8 mouse cellular contexts compared by ENCODE assay signal in genomic region chr16:90143416-90143759, GRCm38 (mm10). TPM values are rescaled to one million over a fixed set of nuclear protein-coding genes. Genes with fewer than 3 reads are reported as not detected.
DNase-seq lines count a peak whose midpoint lies in the region; ATAC-seq and TF ChIP-seq lines count a peak whose summit lies in the region.

No protein-coding gene starts in this region.

- WGBS in heart, embryonic 12.5 days, result under 1% methylated on average over 21 of the region's 21 CpGs
- WGBS in forebrain, embryonic 15.5 days, result under 1% methylated on average over 21 of the region's 21 CpGs
- WGBS in liver, postnatal 0 days (ENCODE audit: insufficient replicate concordance), result 0% methylated on average over 21 of the region's 21 CpGs

- H3K4me3 ChIP-seq in heart, embryonic 12.5 days, result peak overlapping the region; percentile 66
- H3K4me3 ChIP-seq in ES-Bruce4 (ENCODE audit: low read depth, low read length), result peak overlapping the region; percentile 75
- H3K4me3 ChIP-seq in forebrain, embryonic 15.5 days, result peak overlapping the region; percentile 67
- H3K4me3 ChIP-seq in liver, postnatal 0 days (ENCODE audit: low read depth, low read length), result peak overlapping the region; percentile 58

- peak overlapping the region; percentile 75 for H3K9ac ChIP-seq in heart, embryonic 12.5 days
- H3K9ac ChIP-seq in ES-Bruce4 (ENCODE audit: low read depth, poor library complexity, severe bottlenecking), result peak overlapping the region; percentile 57
- peak overlapping the region; percentile 90 for H3K9ac ChIP-seq in forebrain, embryonic 15.5 days (replicated peaks)
- H3K9ac ChIP-seq in liver, postnatal 0 days (replicated peaks), result peak overlapping the region; percentile 12

- TF ChIP-seq CTCF in ES-Bruce4 (IDR thresholded peaks at IDR 0.05; ENCODE audit: low read depth, low read length), result no peak
- no peak for TF ChIP-seq CTCF in liver, postnatal 0 days (IDR thresholded peaks at IDR 0.05; ENCODE audit: low read depth)

- peak overlapping the region; percentile 70 for H3K27ac ChIP-seq in heart, embryonic 12.5 days (ENCODE audit: poor library complexity, severe bottlenecking)
- no peak overlapping the region for H3K27ac ChIP-seq in ES-Bruce4 (ENCODE audit: insufficient read depth, low read length)
- H3K27ac ChIP-seq in forebrain, embryonic 15.5 days (replicated peaks), result peak overlapping the region; percentile 94
- H3K27ac ChIP-seq in liver, postnatal 0 days (ENCODE audit: low read depth), result no peak overlapping the region

- peak overlapping the region; percentile 99 for H3K4me2 ChIP-seq in heart, embryonic 12.5 days
- H3K4me2 ChIP-seq in forebrain, embryonic 15.5 days (replicated peaks), result peak overlapping the region; percentile 81
- H3K4me2 ChIP-seq in liver, postnatal 0 days (ENCODE audit: low read depth, low read length), result peak overlapping the region; percentile 96

- H3K27me3 ChIP-seq in heart, embryonic 12.5 days (replicated peaks), result no peaks in the 10 kb centered on the region
- no peaks in the 10 kb centered on the region for H3K27me3 ChIP-seq in ES-Bruce4 (ENCODE audit: control insufficient read depth, insufficient read depth, low read length, poor library complexity, severe bottlenecking)
- H3K27me3 ChIP-seq in forebrain, embryonic 15.5 days, result no peaks in the 10 kb centered on the region
- peaks cover 7% of the 10 kb centered on the region; the same call in 1 of the 2 replicates for H3K27me3 ChIP-seq in liver, postnatal 0 days (ENCODE audit: insufficient read depth, low read length)

- no peaks in the 10 kb centered on the region for H3K9me3 ChIP-seq in heart, embryonic 12.5 days (replicated peaks)
- H3K9me3 ChIP-seq in ES-Bruce4 (replicated peaks; ENCODE audit: control insufficient read depth, insufficient read depth, low read length, poor library complexity, severe bottlenecking), result no peaks in the 10 kb centered on the region
- H3K9me3 ChIP-seq in forebrain, embryonic 15.5 days, result no peaks in the 10 kb centered on the region
- no peaks in the 10 kb centered on the region for H3K9me3 ChIP-seq in liver, postnatal 0 days (ENCODE audit: low read length)

- intact Hi-C loops in heart, postnatal 36 days (cut with DNase I), result loop anchor here (2.0 kb wide), 1 partner anchor 71 kb away; no protein-coding TSS in a partner anchor
- intact Hi-C loops in left cerebral cortex, postnatal 14 days (cut with DNase I), result no loop called here

- TF ChIP-seq EP300 in ES-Bruce4 (IDR thresholded peaks at IDR 0.05; ENCODE audit: insufficient read depth, low read depth, low read length), result no peak
- no peak for TF ChIP-seq EP300 in liver, postnatal 0 days (IDR thresholded peaks at IDR 0.05; ENCODE audit: low read depth)

- no peaks in the 10 kb centered on the region for H3K36me3 ChIP-seq in heart, embryonic 12.5 days
- no peaks in the 10 kb centered on the region for H3K36me3 ChIP-seq in ES-Bruce4 (ENCODE audit: control insufficient read depth, insufficient read depth, low read length, poor library complexity, severe bottlenecking)
- no peaks in the 10 kb centered on the region for H3K36me3 ChIP-seq in forebrain, embryonic 15.5 days
- no peaks in the 10 kb centered on the region for H3K36me3 ChIP-seq in liver, postnatal 0 days (replicated peaks; ENCODE audit: insufficient read depth, low read length)

- no peak for DNase-seq in heart, postnatal 36 days
- no peak for DNase-seq in liver, postnatal 0 days
- DNase-seq in frontal cortex, postnatal 36 days (ENCODE audit: low spot score in 2 of 2), result no peak
- DNase-seq in left cerebral cortex, adult 18-20 months (ENCODE audit: low spot score in 2 of 2), result no peak
- no peak for DNase-seq in left cerebral cortex, postnatal 14 days (ENCODE audit: low spot score in 2 of 2)

- no peak for ATAC-seq in heart, embryonic 12.5 days (ENCODE audit: insufficient number of reproducible peaks, low FRiP score)
- ATAC-seq in forebrain, embryonic 15.5 days (replicated peaks), result peak; percentile 66; the same call in 1 of the 2 replicates
- ATAC-seq in liver, postnatal 0 days, result peak; percentile 17

- no peak for TF ChIP-seq POLR2A in ES-Bruce4 (IDR thresholded peaks at IDR 0.05; ENCODE audit: insufficient read depth, low read length)

- peaks cover 26% of the 10 kb centered on the region for H3K4me1 ChIP-seq in heart, embryonic 12.5 days (replicated peaks)
- H3K4me1 ChIP-seq in ES-Bruce4 (ENCODE audit: control insufficient read depth, insufficient read depth, low read length), result peaks cover 2% of the 10 kb centered on the region
- H3K4me1 ChIP-seq in forebrain, embryonic 15.5 days, result peaks cover 24% of the 10 kb centered on the region
- peaks cover 26% of the 10 kb centered on the region for H3K4me1 ChIP-seq in liver, postnatal 0 days (ENCODE audit: insufficient read depth)

RNA-seq across cellular contexts. Expression of gene Tiam1, which starts 0.2 kb away (rescaled TPM):
- 15.4 and 16.9 TPM in 2 replicates for polyA plus RNA-seq in heart, embryonic 12.5 days (2016; fragmentation: Nextera tagmentation; extraction: Ambion mirVana)
- total RNA-seq in heart, postnatal 36 days (2021), result 1 to 10 TPM; 4.8 to 6.1 TPM
- 22.4 and 24.4 TPM in 2 replicates for polyA plus RNA-seq in ES-Bruce4 (2011; ENCODE audit: insufficient read depth, insufficient read length, low read depth, missing spikeins)
- 33.8 and 35.1 TPM in 2 replicates for polyA plus RNA-seq in forebrain, embryonic 15.5 days (2015; fragmentation: Nextera tagmentation; extraction: Ambion mirVana)
- polyA plus RNA-seq in liver, postnatal 0 days (2015; fragmentation: Nextera tagmentation; extraction: Ambion mirVana), result 3.2 TPM in 2 replicates
- total RNA-seq in left cerebral cortex, adult 18-20 months (2021), result 100 to 1,000 TPM; 113 to 114 TPM
- total RNA-seq in left cerebral cortex, postnatal 14 days (2021), result 100 to 1,000 TPM in 1 of 2 experiments, 10 to 100 TPM in 1; 88.5 to 101 TPM

Comparison
In these comparisons a context has a peak if more than half of its experiments do, and no peak if none do; other contexts are left out.
1. H3K27ac ChIP-seq: peak in heart, embryonic 12.5 days (single experiment) and forebrain, embryonic 15.5 days (single experiment); none in ES-Bruce4 (single experiment) and liver, postnatal 0 days (single experiment).
2. H3K9ac ChIP-seq: peak in every context shown above with its lines; median percentile 90 in forebrain, embryonic 15.5 days; 75 in heart, embryonic 12.5 days; 57 in ES-Bruce4; 12 in liver, postnatal 0 days.
3. Peak in every context shown above with its lines, with median percentiles within 50 percentile points of each other: H3K4me2 ChIP-seq and H3K4me3 ChIP-seq.